Mouse (Mus musculus): ENCODE measurements around the gene Tomm40.

- peak; percentile 66 for TF ChIP-seq CTCF (IDR thresholded peaks at IDR 0.05; ENCODE audit: low read depth)
- TF ChIP-seq EP300 (IDR thresholded peaks at IDR 0.05; ENCODE audit: low read depth) = no peak
Measured at GRCm38 (mm10) chr7:19713196-19713595, 2.0 kb downstream of the Tomm40 start.

Data from liver, postnatal 0 days (tissue).